Mouse (Mus musculus) G1E-ER4 (cell line): ENCODE results near the gene 2410004B18Rik. TPM values are rescaled to one million over a fixed set of nuclear protein-coding genes. Genes with fewer than 3 reads are reported as not detected.

ENCODE experiments used
- GATA1 ChIP-seq: IDR thresholded peaks from one replicate; pipeline ENCODE4 v1.8.0; 2012; ENCODE audit warnings: low read length, inconsistent platforms
- polyA plus RNA-seq: library from polyadenylated mRNA; stranded (reverse); fragments of >175 nt; gene quantifications from 2 replicates; pipeline ENCODE4 v1.2.3, GENCODE M21; 2012

Gene 2410004B18Rik
- polyA plus RNA-seq = 28.3 and 29.3 TPM in 2 replicates

DNA sequence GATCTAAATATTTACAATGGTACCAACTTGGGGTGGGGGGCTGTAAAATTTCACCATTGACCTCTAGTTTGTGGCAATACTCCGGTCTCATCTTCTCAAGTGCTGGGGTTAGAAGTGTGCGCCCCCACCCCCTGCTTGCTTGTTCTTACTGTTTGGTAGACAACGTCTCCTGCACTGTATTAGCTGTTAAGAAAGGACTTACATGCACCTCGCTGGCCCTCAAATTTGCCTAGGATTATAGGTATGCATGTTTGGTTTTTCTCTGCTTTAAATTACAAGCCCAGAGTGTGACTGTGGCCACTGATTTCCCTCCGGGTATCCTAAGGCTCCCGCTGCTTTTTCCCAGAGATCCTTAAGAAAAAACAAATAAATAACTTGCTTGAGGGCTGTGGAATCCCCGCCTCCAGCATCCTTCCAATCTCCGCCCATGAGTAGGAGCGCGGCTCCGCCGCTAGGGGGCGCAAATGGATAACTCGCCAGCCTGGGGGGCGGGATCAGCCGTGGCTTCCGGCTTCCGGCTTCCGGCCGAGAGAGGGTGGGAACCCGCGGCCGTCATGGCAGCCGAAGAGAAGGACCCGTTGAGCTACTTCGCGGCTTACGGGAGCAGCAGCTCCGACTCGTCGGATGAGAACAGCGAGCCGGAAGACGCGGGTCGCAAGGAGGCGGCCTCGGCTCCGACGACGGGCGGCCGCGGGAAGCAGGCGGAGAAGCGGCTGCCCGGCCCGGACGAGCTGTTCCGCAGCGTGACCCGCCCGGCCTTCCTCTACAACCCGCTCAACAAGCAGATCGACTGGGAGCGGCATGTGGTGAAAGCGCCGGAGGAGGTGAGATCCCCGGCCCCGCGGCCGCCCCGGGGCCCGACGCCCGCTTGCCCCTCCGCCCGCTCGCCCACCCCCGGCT is at the start of gene 2410004B18Rik:
2410004B18Rik (plus strand) TSS at position 510 of the 900 bp plus-strand sequence.
- TF ChIP-seq GATA1 = no peak

DNA sequence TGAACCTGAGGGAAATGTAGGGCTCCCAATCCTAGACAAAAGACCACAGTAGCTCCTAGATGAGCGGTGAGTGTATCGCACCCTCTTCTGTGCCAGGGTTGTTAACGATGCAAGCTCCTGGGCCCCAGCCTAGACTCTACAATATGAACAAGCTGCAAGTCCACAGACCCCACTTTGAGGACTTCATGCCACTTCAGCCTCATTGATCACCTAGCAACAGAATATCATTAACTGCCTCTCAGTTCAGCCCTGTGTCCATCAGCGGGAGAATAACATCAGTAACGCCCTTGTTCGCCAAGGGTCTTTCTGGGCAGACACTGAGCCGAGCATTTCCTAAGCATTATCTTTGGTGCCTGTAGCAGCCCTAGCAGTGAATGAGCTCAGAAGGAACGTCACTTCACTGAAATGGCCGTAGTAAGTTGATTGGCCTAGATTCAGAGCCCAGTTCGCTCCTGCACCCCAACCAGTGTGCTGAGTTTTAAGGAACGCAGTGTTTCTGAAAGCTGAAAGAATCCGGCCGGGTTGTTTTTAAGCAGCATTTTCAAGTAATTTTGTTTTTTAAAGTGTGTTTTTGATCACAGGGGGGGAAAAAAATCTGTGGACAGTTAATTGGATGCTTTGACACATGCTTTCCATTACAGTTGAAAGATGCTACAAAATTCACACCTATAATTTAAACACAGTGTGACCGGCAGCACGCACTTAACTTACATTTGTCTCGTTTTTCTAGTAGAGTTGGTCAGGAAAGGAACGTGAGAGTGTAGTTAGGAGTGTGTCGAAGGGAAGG is 47.3 kb upstream of the 2410004B18Rik start:
- no peak for TF ChIP-seq GATA1

DNA sequence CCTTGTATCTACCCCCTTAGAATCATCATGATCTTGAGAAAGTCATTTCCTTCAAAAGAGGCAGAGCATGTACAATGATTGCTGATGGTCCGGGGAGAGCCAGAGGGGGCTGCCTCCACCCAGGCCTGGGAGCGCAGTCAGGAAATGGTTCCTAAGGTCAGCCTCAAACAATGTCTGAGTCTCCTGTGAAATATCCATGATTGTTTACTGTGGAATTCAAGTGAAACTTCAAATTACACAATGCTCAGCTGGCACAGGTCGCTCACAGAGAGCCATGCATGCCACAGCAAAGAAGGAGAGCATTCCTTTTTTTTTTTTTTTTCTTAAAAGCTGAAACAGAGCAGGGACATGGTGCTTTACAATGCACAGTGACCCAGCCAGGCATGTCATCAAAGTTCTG is 45.4 kb upstream of the 2410004B18Rik start:
- TF ChIP-seq GATA1 = no peak

- TF ChIP-seq GATA1 = no peak
These were observed 43.7 kb upstream of the 2410004B18Rik start for GRCm38 (mm10) chr3:145894131-145894530.

- no peak for TF ChIP-seq GATA1
These were observed 40.1 kb upstream of the 2410004B18Rik start for GRCm38 (mm10) chr3:145897749-145898148.

DNA sequence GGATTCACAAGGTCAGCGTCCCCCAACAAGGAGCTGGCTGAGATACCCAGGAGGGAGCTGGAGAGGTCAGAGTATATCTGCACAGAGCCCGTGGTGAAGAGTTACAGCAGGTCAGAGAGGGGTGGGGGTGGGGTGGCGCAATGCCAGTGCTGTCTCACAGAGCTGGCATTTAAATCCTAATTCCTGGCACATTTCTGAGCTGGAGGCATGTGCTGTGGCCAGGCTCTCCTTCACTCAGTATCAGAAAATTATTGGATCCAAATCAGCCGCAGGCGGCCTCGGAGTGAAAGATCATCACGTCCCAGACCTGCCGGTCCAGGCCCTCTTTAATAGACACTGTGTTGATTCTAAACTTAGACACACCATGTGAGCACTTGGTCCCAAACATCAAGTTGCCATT is 38.0 kb upstream of the 2410004B18Rik start:
- no peak for TF ChIP-seq GATA1

GRCm38 (mm10) chr3:145903530-145903929 is 34.3 kb upstream of the 2410004B18Rik start:
- TF ChIP-seq GATA1 = no peak

- TF ChIP-seq GATA1 = no peak
These were observed 32.7 kb upstream of the 2410004B18Rik start for GRCm38 (mm10) chr3:145904850-145905776.

- no peak for TF ChIP-seq GATA1
These were observed 31.2 kb upstream of the 2410004B18Rik start for GRCm38 (mm10) chr3:145906582-145906981.

DNA sequence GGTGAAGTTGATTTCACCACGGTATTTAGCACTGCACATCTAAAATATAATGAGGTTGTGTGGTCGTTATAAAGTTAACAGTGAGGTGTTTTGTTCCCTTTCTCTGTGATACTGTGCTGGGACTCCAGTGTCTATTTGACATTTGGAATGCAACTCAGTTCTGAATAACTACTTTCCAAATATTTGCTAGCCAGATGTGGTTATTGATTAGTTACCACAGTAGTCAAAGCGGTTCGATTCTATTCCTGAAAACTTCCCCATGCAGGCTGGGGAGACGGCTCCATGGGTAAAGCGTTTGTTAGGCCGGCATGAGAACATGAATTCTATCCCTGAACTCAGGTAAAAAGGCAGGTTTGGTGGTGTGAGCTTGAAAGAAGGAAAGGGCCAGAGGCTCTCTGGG is 25.3 kb upstream of the 2410004B18Rik start:
- no peak for TF ChIP-seq GATA1

DNA sequence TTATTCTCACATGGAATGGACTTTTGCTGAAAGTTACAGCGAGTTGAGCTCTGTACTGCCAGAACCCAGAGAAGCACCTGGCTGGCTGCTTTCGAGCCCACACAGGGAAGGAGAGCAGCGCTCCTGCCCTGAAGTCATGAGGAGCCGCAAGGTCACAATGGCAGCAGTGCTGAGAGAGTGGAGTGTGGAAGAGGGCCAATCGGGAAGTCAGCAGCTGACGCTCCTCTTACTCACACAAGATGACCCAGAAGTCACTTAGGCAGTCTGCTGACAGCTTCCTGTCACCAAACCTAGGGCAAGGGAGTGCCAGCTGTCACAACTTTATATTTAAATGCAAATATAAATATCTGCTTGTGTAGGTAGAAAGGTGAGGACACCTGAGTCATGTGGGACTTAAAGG is 24.6 kb upstream of the 2410004B18Rik start:
- TF ChIP-seq GATA1 = no peak

GRCm38 (mm10) chr3:145916374-145916773 is 21.4 kb upstream of the 2410004B18Rik start:
- TF ChIP-seq GATA1 = no peak

- no peak for TF ChIP-seq GATA1
These were observed 21.0 kb upstream of the 2410004B18Rik start for GRCm38 (mm10) chr3:145916826-145917225.

GRCm38 (mm10) chr3:145922019-145922854 is 15.6 kb upstream of the 2410004B18Rik start, which contains the start of gene Bcl10:
Gene Bcl10 (plus strand): TSS chr3:145922804.
- no peak for TF ChIP-seq GATA1
